Mouse (Mus musculus) T-helper 2 cell (primary cell): ENCODE measurements at regions not wholly inside any gene's neighbourhood (a gene's known extent, or its start where the extent isn't known, plus 50 kb on each side); places are given as distances from the start of the nearest gene placed in this dataset.

Experiments
- in situ Hi-C: fragments of 300-600 bp; cut with MboI, MseI; formaldehyde crosslinking; loops from one replicate; pipeline ENCODE4 v1.15.1; 2025; ENCODE audit warnings: high pct_unique_total_duplicates

- in situ Hi-C loops: no loop called here
Measured at GRCm38 (mm10) chr3:19406351-19407151, 221.9 kb downstream of the 1700064H15Rik start.

- in situ Hi-C loops: no loop called here
Measured at GRCm38 (mm10) chr3:19385675-19386074, 242.8 kb downstream of the 1700064H15Rik start.

GRCm38 (mm10) chr3:19368998-19369397, 259.5 kb downstream of the 1700064H15Rik start:
- in situ Hi-C loops: no loop called here

- in situ Hi-C loops: no loop called here
Measured at GRCm38 (mm10) chr3:19367761-19368160, 260.7 kb downstream of the 1700064H15Rik start.
